Mouse (Mus musculus) adrenal gland, postnatal 10 days (tissue): Measurements from ENCODE around the gene Adprh. TPM values are rescaled to one million over a fixed set of nuclear protein-coding genes. Genes with fewer than 3 reads are reported as not detected.
A peak's percentile ranks its signal among the peaks of the same experiment; 100 is the strongest.
"Not testable (repeated sequence)": the region's sequence is repeated elsewhere in the genome, so short reads cannot be mapped to it uniquely, and the experiment has no call there.

Experiments
- DNase-seq: peaks from one replicate; pipeline ENCODE4 v3.0.0; 2021; ENCODE audit warnings: mixed read lengths
- total RNA-seq, 2 experiments: library from RNA; stranded (reverse); gene quantifications; 2 replicates each; pipeline ENCODE4 v1.2.3; 2021

Gene Adprh
- total RNA-seq, 2 experiments from 2014 or later, result 37.0 to 40.0 TPM

GRCm38 (mm10) chr16:38467091-38467916 is 14.8 kb upstream of the Adprh start:
- no peak for DNase-seq

GRCm38 (mm10) chr16:38466089-38466488 is 13.6 kb upstream of the Adprh start:
- DNase-seq, result no peak

DNA sequence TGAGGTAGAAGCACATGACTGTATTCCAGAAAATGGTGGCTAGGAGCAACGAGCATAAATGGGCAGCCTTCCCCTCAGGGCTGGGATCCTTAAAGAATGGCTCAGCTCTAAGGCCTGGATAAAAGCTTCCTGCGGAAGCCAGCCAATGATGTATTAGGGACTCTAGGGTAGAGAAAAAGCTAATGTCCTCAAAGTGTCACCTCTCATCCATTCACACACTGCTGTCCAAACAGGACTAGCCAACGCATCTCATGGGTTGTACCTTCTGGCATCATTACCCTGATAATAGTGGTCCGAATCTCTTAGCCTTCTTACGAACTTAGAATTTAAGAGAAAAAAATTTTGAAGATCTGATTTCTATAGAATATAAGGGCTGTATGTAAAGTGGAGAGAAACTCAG is 10.8 kb upstream of the Adprh start:
- no peak for DNase-seq

DNA sequence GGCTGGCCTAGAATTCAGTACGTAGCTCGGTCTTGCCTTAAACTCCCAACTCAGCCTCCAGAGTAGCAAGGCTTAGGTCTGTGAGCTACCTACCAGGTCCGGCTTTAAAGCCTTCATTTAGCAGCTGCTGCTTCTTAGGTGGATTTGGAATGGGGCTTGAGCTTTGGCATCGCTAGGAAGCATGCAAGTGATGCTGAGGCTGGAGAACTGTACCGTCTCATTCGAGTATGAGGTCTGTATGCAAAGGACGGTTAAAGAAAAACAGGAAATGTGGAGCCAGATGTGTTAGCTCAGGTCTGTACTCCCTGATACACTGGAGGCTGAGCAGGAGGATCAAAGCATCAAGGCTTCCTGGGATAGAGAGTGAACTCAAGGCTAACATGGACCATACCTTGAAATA is 9.7 kb upstream of the Adprh start:
- no peak for DNase-seq

DNA sequence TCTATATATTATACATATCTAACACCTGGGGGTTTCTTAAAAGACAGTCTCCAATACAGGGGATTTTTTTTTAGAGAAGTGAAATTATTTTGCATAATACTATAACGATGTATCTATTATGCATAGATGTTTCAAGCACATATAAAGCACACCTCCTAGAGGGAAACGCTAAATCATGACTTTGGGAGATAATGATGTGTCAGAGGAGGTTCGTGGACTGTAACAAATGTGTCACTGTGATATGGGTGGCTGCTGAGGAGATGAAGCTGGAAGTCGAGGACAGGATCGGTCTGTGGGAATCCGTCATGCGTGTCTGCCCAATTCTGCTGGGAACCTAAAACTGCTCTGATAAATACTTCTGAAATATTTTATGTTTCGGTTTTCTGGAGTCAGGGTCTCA is 9.2 kb upstream of the Adprh start:
- DNase-seq, result no peak

- DNase-seq, result no peak
Observed at GRCm38 (mm10) chr16:38459990-38460389, 7.5 kb upstream of the Adprh start.

- DNase-seq, result no peak
Observed at GRCm38 (mm10) chr16:38458600-38459280, 6.2 kb upstream of the Adprh start.

DNA sequence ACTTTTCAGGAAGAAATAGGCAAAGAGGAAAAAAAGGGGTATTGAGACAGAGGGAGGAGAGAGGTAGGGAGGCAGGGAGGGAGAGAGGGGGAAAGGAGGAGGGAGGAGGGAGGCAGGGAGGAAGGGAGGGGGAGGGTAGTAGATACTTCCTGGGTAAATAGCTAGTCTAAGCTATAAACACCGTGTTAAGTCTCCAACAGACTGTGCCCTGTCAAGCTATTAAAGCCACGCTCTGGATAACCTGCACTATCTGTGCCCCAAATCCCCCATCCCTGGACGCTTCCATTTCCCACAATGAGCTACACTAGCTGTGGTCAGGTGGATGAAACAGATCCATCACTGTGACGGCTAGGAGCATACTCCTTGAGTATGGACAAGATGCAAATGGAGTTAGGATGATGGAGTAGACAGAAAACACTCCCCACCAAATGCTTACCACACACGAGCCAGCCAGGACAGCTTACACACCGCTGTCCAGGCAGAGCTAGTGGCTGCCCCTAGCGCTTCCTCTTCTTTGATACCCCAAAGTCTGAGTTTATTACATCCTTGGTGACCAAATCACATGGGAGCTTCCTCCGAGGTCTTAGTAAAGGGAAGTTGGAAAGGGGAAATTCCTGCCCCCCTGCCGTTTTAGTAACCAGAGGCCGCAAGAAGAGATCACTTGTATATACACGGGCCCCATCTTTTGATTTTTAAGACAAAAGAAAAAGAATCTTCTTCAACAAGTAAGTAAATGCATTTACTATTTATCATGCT is 4.5 kb upstream of the Adprh start:
- no peak for DNase-seq

GRCm38 (mm10) chr16:38455511-38456418 is 3.3 kb upstream of the Adprh start, which contains the start of gene Cd80:
TSS of gene Cd80 (plus strand) at chr16:38455561.
- DNase-seq, result no peak

GRCm38 (mm10) chr16:38454533-38455254 is 2.2 kb upstream of the Adprh start:
- DNase-seq, result no peak

DNA sequence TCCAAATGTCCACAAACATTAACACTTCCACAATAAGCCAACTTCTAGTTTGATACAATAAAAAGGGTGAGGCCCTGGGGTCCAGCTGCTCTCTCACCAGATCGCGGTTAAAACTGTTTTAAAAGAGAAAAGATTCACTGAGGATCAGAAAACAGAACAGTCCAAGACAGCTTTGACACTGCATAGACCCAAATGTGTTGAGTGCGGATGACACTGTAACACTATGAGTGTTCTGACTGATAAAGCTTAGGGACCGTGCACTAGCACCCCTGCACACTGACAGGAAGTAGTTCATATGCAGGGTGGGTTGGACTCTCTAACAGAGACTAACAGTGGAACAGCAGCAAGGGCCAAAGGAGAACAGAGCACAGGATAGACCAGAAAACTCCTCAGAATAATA is 1.4 kb upstream of the Adprh start:
- DNase-seq, result no peak

DNA sequence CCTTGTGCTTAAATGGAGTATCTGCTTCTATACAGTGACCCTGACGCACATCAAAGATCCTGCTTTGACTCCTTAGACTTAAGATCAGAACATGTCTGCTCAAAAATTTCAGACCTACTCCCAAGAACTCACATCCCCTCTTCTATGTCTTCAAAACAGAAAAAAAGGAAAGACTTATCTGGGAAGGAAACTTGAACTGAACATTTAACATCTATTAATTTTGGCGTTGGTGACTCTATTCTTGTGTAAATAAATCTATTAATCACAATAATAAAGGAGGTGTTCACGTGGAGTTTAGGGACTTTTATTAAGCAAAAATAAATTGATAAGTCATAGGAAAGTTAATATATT is 675 bp upstream of the Adprh start:
- DNase-seq, result no peak

- peak; percentile 26 for DNase-seq
Observed at GRCm38 (mm10) chr16:38451421-38452205, 890 bp downstream of the Adprh start.

GRCm38 (mm10) chr16:38450707-38451106 is 1.8 kb downstream of the Adprh start:
- no peak for DNase-seq

DNA sequence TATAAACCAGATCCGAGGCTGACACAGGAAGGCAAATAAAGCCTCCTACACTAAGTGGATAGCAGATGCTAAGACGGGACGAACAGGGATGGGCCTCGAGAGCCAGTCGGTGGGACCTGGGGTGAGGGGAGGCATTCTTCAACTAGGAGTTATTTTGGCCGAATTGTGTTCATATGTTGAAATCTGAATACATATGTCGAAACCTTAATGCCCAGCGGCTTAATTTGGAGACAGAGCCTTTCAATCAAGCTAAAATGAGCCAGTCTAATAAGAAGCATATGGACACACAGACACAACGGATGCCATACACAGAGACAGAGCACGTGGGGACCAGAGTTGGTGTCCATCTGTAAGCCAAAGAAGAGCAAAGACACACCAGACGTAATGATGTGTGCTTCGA is 4.0 kb downstream of the Adprh start:
- DNase-seq, result no peak

DNA sequence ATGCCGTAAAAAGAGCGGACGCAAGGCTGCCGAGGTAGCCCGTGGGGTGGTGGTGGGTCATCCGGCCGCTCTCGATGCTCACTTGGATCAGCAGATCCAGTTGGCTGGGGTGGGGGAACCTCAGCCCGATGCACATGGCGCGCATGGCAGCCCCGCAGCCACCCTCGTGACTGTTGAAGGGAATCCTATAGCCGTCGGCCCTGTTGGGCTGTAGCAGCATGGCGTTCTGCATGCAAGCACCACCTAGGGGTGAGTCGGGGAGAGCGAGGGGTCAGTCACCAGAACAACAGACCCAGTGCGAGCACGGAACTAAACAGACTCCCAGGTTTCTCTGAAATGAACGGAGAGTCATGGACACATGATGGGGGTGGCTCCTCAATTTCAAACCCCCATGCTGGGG is 5.1 kb downstream of the Adprh start:
- no peak for DNase-seq

DNA sequence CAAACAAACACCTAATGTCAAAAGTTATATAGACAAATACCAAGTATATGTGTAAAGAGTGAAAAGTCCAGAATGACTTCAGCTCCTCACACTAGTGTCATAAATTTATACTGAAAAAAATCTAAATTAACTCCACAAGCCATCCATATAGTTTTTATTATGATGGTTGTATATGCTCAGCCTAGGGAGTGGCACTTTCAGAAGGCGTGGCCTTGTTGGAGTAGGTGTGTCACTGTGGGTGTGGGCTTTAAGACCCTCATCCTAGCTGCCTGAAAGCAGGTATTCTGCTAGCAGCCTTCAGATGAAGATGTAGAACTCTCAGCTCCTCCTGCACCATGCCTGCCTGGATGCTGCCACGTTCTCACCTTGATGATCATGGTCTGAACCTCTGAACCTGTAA is 6.4 kb downstream of the Adprh start:
- not testable (repeated sequence) for DNase-seq

- no peak for DNase-seq
Observed at GRCm38 (mm10) chr16:38445576-38445975, 6.9 kb downstream of the Adprh start.

GRCm38 (mm10) chr16:38445046-38445445 is 7.5 kb downstream of the Adprh start:
- DNase-seq, result no peak

GRCm38 (mm10) chr16:38443721-38444464 is 8.6 kb downstream of the Adprh start:
- no peak for DNase-seq
